Mouse (Mus musculus) adrenal gland, adult 2 months (tissue): ENCODE measurements around the gene Pirb. TPM values are rescaled to one million over a fixed set of nuclear protein-coding genes. Genes with fewer than 3 reads are reported as not detected.
"Not testable (repeated sequence)": the region's sequence is repeated elsewhere in the genome, so short reads cannot be mapped to it uniquely, and the experiment has no call there.

Source experiments
- DNase-seq: peaks from one replicate; pipeline ENCODE4 v3.0.0; 2021
- long read RNA-seq: library from polyadenylated mRNA; stranded (forward); transcript quantifications from one replicate; pipeline ENCODE4 v2.0.0, GENCODE M21; 2021
- polyA plus RNA-seq: library from polyadenylated mRNA; depleted of rRNA; stranded (reverse); fragments of >200 nt; gene quantifications from 2 replicates; pipeline ENCODE4 v1.2.3, GENCODE M21; 2012; rRNA removed
- total RNA-seq, 2 experiments: library from RNA; stranded (reverse); gene quantifications; 2 replicates each; pipeline ENCODE4 v1.2.3; 2021

Gene Pirb
- total RNA-seq (1 to 10 TPM; 2.4 to 3.2 TPM), polyA plus RNA-seq (5.6 and 7.3 TPM in 2 replicates)
- long read RNA-seq, partial matches to known transcripts = 0 of 2 reads
- long read RNA-seq, other reads (novel, unspliced or antisense) = 1 of 2 reads

DNA sequence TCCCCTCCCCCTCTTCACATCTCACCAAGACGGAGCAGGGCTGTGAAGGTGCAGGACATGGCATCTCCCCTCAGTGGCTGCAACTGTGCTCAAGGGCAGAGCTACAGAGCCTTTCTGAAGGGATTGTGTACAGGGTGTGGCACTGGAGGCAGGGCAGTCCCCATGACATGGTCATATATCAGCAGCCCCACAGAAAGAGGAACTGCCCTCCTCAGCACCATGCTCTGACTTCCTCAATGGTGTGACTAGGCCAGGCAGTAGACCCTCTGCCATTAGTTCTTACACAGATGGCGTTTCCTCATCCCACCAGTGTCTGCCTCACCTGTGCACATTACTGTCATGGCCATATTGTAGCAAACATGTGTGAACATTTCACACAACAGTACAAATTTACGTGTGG lies at the start of gene Pirb:
Pirb (minus strand) TSS at position 124 of the 400 bp plus-strand sequence.
- DNase-seq = not testable (repeated sequence)

DNA sequence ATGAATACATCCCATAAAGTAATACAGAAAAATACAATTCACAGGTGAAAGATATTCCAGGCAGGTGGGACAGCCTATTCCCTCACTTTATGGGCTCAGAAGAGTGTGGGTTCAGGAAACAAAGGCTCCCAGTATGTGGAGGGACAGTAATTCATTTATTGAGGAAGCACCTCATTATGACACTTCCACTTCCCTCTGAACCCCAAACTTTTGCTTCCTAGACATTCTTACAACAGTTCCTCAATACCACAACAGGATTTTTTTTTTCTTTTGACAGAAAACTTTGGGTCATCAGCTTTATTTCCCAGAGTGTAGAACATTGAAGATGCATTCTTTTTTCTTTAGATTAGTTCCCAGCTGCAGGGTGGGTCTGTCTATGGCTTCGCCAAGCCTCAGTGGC lies 12.5 kb upstream of the Pirb start:
- not testable (repeated sequence) for DNase-seq

DNA sequence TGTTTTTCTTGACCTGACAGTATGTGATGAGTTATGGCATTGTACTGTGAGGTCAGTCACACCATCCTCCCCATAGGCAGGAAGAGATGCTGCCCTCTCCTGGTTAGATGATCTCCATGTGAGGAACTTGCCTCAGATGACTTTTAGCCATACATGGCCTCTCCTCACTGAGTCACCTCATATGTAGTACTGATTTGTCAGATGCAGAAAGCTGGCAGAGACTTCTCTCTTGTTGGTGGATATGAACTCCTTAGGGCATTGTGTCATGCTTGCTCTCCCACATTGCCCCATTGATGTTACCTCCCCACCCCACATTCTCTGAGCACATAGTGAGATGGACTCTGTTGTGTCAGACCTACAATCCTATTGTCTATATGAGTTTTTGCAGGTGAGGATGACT lies 5.3 kb upstream of the Pirb start:
- DNase-seq = not testable (repeated sequence)

DNA sequence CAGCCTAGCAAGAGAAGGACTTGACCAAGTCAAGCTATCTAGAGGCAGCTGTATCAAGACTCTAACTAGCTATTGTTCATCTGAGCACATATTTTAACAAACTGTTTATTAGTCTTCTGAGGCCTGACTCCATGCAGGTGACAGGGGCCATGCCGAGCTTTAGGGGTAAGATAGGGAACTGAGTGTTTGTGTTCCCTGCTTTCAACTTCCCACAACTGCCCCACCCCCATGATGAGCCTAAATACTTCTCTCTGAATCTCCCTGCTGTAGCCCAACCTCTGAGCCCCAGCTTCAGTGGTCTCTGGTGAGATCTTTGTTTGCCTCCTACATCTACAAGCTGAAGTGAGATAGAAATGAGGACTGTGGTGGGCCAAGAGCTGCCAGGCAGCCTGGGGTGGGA lies 4.9 kb downstream of the Pirb start:
- no peak for DNase-seq

DNA sequence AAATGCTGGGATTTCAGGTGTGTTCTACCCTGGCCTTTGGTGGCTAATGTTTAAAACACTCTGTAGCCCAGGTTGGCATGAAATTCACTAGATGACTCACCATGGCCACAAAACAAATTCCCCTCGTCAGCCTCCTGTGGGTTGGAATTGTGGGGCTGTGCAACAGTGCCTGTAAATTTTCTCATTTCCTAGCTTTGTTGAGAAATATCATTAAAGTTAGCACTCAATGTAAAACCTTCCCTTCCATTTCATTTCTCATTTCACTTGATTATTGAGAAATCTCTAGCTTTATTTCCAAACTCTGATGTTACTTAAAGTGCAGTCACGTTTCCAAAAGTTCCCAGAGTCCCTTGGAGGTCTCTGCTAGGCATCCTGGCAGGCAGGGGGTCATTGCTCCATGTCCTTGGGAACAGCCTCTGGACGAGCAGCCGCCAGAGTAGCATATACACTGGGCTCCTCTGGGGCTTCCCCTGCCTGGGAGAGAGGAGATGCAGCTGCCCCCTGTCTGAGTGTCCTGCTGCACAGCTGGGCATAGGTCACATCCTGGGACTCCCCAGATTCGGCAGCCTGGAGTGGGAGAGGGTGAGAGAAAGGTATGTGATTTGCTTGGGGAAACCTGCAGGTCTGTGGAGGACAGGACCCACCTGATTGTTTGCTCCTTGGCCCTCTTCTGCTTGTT lies 7.8 kb downstream of the Pirb start:
- DNase-seq = no peak

DNA sequence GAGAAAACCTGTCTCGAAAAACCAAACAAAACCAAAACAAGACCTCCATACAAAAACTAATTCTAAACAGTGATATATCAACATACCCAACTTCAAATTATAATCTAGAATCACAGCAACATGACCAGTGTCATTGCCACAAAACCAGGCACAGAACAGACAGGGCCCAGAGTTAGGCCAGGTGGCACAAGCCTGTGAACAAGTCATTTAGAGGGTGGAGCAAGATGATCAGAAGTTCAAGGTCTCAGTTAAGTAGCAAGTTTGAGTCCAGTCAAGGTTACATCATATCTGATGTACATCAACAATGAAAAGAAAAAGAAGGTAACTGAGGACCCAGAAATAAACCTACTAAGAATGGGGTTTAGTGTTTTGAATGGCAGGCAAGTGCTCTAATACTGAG lies 11.2 kb downstream of the Pirb start:
- no peak for DNase-seq

DNA sequence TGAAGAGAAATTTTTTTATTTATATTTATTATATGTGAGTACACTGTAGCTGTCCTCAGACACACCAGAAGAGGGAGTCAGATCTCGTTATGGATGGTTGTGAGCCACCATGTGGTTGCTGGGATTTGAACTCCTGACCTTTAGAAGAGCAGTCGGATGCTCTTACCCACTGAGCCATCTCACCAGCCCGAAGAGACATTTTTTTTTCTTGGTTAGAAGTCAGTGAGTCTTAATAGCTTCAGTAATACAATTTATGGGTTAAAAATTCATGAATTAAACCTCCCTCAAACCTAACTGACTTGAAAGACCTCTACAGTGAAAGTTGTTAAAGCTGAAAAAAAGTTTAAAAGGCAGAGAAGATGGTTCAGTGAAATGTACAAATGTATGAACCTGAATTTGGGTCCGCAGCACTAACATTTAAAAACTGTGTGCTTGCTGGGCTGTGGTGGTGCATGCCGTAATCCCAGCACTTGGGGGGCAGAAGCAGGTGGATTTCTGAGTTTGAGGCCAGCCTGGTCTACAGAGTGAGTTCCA lies 11.7 kb downstream of the Pirb start:
- DNase-seq = not testable (repeated sequence)

DNA sequence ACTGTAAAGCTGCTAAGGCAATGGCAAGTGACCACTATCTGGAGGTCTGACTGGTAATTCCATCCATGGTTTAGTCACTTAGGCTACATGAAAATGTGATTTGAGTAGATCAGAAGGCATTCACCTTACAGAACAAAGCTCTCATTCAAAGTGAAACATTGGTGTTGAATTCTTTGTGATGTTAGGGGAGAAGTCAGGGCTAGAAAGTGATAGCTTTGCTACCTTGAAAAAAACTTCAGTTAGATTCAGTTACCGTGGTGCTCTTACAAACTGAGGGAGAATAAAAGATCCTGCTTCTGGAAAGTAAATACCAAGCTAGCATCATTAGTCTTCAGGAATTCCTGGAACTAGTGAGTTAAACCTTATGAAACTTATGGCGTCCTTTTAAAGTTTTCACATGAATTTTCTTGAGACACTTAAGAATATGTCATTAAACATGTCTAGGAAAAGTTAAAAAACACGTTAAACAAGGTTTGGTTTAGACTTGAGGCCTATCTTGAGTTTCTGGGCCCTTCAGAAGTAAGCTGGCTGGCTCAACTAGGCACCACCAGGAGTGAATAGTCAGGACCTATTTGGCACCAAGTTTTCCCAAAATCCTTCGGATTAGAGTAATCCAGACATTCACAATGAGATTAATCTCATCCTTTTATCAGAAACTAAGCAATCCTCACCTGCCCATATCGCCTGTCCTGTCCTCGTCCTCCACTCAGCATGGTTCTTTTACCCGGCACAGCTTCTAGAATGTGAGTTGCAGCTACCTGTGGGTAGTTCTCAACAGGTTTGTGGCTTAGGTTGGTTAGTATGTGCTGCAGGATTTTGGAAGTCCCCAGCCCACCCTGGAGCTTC lies 12.4 kb downstream of the Pirb start:
- DNase-seq = no peak

DNA sequence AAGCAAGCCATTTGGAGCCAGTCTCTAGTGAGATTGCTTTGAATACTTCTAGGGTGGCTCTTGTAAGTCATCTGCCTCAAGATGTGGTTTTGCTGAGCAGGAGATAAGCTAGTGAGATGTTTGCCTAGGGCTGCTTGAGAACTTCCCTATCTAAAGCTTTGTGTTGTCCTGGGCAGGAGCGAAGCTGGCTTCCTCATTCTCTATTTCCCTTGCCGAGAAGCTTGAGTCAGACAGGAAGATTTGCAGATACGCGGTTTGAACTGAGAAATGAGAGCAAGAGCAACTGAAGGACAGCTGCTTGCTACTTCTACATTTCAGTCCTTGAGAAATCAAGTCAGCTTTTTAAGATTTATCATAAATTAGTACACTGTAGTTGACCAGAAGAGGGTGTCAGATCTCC lies 13.2 kb downstream of the Pirb start:
- DNase-seq = no peak

DNA sequence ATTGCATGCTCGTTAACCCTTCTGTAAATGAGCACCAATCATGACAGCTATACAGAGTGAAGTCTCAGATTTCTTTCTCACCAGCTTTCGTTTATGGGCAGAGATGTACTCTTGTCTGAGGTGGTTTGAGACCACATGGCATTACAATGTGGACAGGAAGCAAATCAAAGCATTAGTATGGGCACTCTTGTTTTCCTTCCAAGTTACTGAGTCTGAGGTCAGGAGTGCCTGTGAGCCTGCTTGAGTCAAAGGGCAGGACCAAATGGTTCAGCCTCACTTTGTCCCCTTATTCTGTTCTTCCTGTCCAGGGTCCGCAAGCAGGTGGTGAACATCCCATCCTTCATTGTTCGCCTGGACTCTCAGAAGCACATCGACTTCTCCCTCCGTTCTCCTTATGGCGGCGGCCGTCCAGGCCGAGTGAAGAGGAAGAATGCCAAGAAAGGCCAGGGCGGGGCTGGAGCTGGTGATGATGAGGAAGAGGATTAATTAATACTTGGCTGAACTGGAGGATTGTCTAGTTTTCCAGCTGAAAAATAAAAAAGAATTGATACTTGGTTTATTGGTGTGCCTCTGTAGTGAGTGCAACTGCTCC lies 13.8 kb downstream of the Pirb start:
- DNase-seq = no peak

DNA sequence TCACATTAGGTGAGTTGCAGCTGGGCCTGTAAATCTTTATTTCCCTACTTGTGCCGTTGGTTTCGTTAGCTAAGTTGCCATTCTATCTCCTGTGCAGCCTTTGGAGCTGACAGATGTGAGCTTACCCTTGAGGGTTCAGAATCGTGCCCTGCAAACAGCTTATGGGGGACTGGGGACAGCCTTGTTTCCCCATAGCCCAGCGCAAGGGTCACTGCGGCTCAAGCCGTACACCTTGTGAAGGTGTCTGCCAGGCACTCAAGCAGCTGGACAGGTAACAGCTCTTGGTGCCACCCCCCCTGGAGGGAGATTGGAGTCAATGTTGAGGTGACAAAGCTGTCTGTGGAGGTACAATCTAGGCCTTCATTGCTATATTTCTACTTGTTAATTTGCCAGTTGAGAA lies 14.3 kb downstream of the Pirb start:
- DNase-seq = no peak

DNA sequence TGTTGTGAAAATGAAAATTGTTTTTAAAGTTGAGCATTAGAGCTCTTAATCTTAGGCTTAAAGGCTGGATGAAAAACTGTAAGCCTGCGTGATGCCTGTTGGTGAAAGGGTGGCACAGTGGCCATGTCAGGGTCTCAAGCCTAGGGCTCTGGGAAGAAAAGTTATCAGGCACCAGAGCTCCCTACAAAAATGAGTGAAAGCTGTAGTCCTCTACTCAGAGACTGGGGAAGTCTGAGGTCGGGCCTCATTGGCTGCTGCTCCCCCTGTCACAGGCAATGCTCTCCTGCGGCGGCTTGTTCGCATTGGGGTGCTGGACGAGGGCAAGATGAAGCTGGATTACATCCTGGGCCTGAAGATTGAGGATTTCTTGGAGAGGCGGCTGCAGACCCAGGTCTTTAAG lies 14.7 kb downstream of the Pirb start:
- DNase-seq = peak; percentile 36

DNA sequence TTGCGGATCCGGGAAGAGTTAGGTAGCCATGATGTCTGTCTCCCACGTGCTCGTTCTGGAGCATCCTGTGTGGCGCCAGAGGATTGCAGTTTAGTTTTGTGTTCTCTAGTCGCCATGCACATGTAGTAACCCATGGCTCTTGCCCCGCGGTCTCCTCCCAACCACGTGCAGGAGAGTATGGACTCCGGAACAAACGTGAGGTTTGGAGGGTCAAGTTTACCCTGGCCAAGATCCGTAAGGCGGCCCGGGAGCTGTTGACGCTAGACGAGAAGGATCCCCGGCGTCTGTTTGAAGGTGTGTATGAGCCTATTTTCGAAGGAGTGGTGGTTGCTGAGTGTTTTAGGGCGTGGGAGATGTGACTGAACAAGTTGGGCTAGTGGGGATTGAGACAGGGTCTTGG lies 15.7 kb downstream of the Pirb start:
- no peak for DNase-seq

DNA sequence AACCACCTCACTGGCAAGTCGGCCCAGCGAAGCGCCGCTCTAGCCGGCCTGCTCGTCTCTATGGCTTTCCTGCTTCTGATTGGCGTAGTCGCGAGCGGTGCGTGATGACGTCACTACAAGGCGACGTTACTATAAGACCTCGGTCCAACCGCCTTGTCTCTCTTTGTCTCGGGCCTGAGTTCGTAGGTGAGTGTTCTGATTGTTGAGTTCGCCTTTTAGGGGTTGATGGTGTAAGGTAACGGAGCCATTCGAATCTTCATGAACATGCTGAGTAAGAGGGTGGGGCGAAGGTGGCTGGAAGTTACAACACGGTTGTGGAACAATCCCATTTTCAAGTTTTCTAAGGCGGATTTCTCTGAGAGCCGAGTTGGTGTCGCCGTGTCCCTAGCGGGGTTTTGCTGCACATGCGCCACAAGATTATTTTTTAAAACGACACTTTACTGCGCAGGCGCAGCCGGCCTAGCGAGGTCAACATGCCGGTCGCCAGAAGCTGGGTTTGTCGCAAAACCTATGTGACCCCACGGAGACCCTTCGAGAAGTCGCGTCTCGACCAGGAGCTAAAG lies 16.2 kb downstream of the Pirb start, which contains the start of gene Rps9:
Rps9 (plus strand) TSS at position 115 of the 563 bp plus-strand sequence.
- peak; percentile 96 for DNase-seq

DNA sequence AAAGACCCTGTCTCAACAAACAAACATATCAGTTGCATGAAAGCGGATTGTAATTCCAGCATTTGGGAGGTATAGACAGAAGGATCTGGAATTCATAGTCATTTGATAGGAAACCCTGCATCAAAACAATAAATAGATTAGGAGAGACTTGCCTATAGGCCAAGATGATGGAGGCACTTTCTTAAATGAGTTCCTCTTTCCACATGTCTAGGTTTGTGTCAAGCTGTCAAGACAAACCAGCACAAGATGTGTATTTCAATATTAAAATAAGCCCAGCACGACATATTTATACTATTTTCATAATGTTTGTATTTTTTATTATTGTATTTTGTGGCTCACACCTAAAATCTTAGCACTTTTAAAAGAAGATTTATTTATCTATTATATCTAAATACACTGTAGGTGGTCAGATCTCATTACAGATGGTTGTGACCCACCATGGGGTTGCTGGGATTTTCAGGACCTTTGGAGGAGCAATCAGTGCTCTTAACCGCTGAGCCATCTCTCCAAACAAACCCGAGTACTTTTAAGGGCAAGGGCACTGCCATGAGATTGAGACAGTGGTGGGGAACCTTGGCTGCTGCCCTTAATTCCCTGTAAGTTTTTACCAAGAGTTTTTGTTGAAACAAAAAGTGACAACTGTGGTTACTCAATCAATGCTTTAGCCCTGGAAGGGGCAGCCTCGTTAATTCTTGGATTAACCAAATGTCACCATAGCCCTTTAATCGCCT lies 16.9 kb downstream of the Pirb start:
- DNase-seq = no peak

DNA sequence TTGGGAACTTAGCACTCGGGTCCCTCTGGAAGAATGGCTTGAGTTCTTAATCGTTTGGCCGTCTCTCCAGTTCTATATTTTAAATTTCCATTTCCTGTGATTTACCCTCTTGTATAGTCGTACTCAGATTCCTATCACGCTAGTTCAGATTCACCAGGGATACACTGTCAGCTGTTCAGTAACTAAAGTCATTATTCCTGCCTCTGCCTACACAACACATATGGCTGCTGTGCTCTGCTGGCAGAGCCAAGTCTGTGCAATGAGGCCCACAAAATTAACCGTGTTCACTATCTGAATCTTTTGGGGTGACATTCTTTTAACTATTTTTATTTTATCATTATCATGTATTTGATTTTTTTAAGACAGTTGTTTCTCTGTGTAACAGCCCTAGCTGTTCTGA lies 21.7 kb downstream of the Pirb start:
- no peak for DNase-seq

DNA sequence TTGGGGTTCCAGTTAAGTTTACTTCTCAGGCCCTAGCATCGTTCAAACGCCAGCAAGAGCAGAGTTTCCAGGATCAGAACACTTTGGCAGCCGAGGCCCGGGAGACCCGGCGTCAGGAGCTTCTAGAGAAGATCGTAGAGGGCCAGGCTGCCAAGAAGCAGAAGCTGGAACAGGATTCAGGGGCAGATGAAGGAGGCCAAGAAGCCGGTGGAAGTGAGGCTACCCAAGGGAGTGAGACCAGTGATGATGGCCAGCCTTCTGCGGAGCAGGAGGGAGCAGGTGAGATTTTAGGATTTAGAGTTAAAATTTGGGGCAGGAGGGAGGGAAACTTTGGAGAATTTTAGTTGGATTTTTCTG lies 25.3 kb downstream of the Pirb start:
- not testable (repeated sequence) for DNase-seq

DNA sequence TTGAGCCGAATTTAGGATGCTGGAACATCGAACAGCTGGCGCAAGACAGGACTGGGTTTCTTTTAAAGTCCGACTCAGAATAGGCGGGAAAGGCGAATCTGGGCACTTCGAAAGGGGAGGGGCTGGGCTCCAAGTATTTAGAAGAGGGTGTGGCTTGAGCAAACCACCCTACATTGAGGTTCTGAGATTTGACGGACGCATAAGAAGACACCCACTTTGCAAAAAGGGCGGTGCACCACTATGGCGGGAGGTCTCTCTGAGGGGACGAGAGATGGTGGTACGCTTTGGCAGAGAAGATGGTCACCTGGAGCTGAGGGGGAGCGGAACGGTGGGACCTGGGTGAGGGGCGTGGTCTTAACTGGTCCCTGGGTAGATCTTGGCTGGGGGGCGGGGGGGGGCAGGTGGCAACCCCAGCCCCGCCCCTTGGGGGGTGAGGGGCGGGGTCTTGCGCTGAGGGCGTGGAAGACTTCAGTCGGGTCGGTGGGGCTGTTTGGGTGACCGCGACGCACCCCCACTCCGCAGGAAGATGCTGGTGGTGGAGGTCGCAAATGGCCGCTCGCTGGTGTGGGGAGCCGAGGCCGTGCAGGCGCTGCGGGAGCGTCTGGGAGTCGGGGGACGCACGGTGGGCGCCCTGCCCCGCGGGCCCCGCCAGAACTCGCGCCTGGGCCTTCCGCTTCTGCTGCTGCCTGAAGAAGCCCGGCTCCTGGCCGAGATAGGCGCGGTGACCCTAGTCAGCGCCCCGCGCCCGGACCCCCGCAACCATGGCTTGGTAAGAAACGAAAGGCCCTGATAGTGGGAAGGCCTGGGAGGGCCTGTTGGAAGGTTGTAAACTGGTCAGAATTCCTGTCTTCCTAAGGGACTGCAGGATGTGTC lies 25.9 kb downstream of the Pirb start:
- DNase-seq = peak; percentile 86

DNA sequence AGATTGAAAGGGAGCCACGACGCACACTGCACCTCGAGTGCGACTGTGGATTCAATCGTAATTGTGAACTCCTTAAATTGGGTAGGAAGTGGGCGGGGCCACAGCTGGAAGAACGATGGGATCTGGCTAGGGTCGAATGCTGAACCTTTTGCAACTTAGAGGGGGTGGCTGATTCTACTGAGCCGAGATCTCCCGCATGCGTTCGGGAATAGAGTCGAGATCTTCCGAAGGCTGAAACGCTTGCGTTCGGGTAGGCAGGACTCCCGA lies 26.4 kb downstream of the Pirb start:
- DNase-seq = no peak

DNA sequence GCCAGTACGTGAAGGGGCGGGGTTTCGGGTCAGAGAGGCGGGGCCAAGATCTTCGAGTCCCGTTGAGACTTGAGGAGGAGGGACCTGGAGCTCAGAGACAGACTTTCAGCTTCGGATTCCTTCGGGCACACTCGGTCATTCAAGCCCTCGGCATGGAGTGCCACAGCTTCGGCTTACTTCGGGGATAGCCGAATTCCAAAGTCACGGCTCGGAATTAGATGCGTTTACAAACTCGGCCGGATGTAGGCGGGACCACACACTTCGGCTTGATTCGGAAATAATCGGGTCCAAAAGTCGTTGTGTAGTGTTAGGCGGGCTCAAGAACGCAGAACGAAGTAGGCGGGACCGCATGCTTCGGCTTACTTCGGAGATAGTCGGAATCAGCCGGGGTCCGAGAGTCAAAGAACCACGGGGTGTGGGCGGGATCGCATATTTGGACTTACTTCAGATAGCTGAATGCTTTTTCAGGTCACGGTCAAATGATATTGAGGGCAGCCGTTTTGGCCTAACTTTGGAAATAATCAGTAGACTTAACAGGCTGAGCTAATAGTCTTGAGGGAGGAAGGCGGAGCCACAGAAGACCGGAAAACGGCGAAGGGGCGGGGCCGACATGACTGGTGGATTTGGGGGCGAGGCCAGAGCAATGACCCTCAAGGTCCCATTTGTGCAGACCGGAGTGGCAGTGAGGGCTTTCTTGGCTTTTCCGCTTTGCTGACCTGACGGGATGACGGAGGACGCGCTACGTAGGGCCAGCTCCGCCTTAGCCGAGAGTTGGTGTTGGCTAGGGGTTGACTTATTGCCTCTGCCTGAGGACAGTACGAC lies 27.0 kb downstream of the Pirb start, which contains the start of gene Mboat7:
Mboat7 (minus strand) TSS at position 537 of the 822 bp plus-strand sequence.
- peak; percentile 98 for DNase-seq
